Mouse (Mus musculus) CH12.LX (cell line): ENCODE measurements at regions not wholly inside any gene's neighbourhood (a gene's known extent, or its start where the extent isn't known, plus 50 kb on each side); places are given as distances from the start of the nearest gene placed in this dataset.

Experiments
- DNase-seq: peaks from one replicate; pipeline ENCODE4 v3.0.0-alpha.2; 2013; ENCODE audit errors: extremely low read depth
- H3K27ac ChIP-seq: 2 replicates; pipeline ENCODE4 v1.5.1; 2012; ENCODE audit warnings: low read depth, mild to moderate bottlenecking, control low read depth, moderate library complexity; ENCODE audit not compliant: insufficient read depth
- H3K27me3 ChIP-seq: replicated peaks from 2 replicates; pipeline ENCODE3; 2012; ENCODE audit warnings: inconsistent platforms
- H3K36me3 ChIP-seq, 2 experiments: replicated peaks in 1 of 2; 2 replicates each; pipeline versions ENCODE3 to v1.6.1; 2012; ENCODE audit warnings: inconsistent platforms in 1 of 2, low read length in 1 of 2, mild to moderate bottlenecking in 1 of 2, mixed read lengths in 1 of 2, moderate library complexity in 1 of 2; ENCODE audit not compliant: control insufficient read depth in 1 of 2, insufficient read depth in 1 of 2
- H3K4me1 ChIP-seq, 2 experiments: 2 replicates each; pipeline ENCODE4 v1.6.1; 2012; ENCODE audit warnings: inconsistent platforms in 1 of 2, moderate library complexity in 1 of 2; ENCODE audit not compliant: insufficient read depth in 2 of 2, control insufficient read depth in 1 of 2
- H3K4me2 ChIP-seq: 2 replicates; pipeline ENCODE4 v1.6.1; 2012; ENCODE audit warnings: low read depth, mild to moderate bottlenecking, control low read depth; ENCODE audit not compliant: poor library complexity, insufficient read depth, severe bottlenecking
- H3K4me3 ChIP-seq, 3 experiments: fragments of 150-350 bp in 1 of 3; sonication (generic) in 1 of 3; replicated peaks in 1 of 3; 2 replicates each; pipeline versions ENCODE3 to v1.5.1; 2011 to 2012; ENCODE audit warnings: low read depth in 2 of 3, low read length in 2 of 3, mild to moderate bottlenecking in 2 of 3, moderate library complexity in 2 of 3, control low read depth in 1 of 3, improper control_type of control experiment in 1 of 3, inconsistent platforms in 1 of 3, mixed read lengths in 1 of 3; ENCODE audit not compliant: poor library complexity in 1 of 3
- H3K79me2 ChIP-seq: replicated peaks from 2 replicates; pipeline ENCODE4 v1.6.1; 2012; ENCODE audit warnings: mild to moderate bottlenecking, moderate library complexity; ENCODE audit not compliant: control insufficient read depth, poor library complexity, insufficient read depth, severe bottlenecking; ENCODE audit errors: extremely low read depth
- H3K9ac ChIP-seq: 2 replicates; pipeline ENCODE4 v1.6.1; 2012; ENCODE audit warnings: low read depth, mild to moderate bottlenecking, control low read depth, moderate library complexity; ENCODE audit not compliant: insufficient read depth
- H3K9me3 ChIP-seq: replicated peaks from 2 replicates; pipeline ENCODE3; 2012; ENCODE audit warnings: low read length, inconsistent platforms, mixed read lengths
- CHD1 ChIP-seq: IDR thresholded peaks from 2 replicates; pipeline ENCODE4 v1.6.1; 2012; ENCODE audit warnings: low read depth, low read length, improper control_type of control experiment, inconsistent platforms
- HCFC1 ChIP-seq: IDR thresholded peaks from 2 replicates; pipeline ENCODE4 v1.6.1; 2012; ENCODE audit warnings: low read depth, mild to moderate bottlenecking, inconsistent platforms, low read length, improper control_type of control experiment
- JUND ChIP-seq: conservative IDR thresholded peaks from 2 replicates; pipeline ENCODE4 v1.6.1; 2011; ENCODE audit warnings: low read depth, low read length, improper control_type of control experiment
- KAT2A ChIP-seq: IDR thresholded peaks from 2 replicates; pipeline ENCODE4 v1.6.1; 2012; ENCODE audit warnings: low read length, improper control_type of control experiment, inconsistent platforms; ENCODE audit not compliant: insufficient replicate concordance
- MAFK ChIP-seq: IDR thresholded peaks from 2 replicates; pipeline ENCODE4 v1.6.1; 2011; ENCODE audit warnings: low read length, improper control_type of control experiment; ENCODE audit not compliant: insufficient replicate concordance
- MYC ChIP-seq: IDR thresholded peaks from 2 replicates; pipeline ENCODE4 v1.6.1; 2011; ENCODE audit warnings: low read depth, mild to moderate bottlenecking, improper control_type of control experiment, low read length
- POLR2AphosphoS2 ChIP-seq: IDR thresholded peaks from 2 replicates; pipeline ENCODE4 v1.6.1; 2011; ENCODE audit warnings: low read depth, low read length, improper control_type of control experiment
- UBTF ChIP-seq: IDR thresholded peaks from 2 replicates; pipeline ENCODE4 v1.6.1; 2012; ENCODE audit warnings: low read depth, mild to moderate bottlenecking, inconsistent platforms, low read length, improper control_type of control experiment, moderate library complexity
- USF1 ChIP-seq: IDR thresholded peaks from 2 replicates; pipeline ENCODE4 v1.6.1; 2014; ENCODE audit warnings: low read depth, mild to moderate bottlenecking, inconsistent platforms, low read length, improper control_type of control experiment
- dilution Hi-C: fragments of 300-500 bp; cut with MboI; formaldehyde crosslinking; loops from 2 replicates; pipeline ENCODE4 v1.14.3; 2020; ENCODE audit warnings: low sequenced_read_pairs; ENCODE audit not compliant: extremely low pct_unique_long_range_greater_than_20kb, extremely low pct_ligation_motif_present
- in situ Hi-C: fragments of 300-500 bp; cut with MboI; formaldehyde crosslinking; loops from 3 replicates; pipeline ENCODE4 v1.14.3; 2019; ENCODE audit warnings: low sequenced_read_pairs, low pct_ligation_motif_present, low pct_unique_long_range_greater_than_20kb, mixed read lengths

DNA sequence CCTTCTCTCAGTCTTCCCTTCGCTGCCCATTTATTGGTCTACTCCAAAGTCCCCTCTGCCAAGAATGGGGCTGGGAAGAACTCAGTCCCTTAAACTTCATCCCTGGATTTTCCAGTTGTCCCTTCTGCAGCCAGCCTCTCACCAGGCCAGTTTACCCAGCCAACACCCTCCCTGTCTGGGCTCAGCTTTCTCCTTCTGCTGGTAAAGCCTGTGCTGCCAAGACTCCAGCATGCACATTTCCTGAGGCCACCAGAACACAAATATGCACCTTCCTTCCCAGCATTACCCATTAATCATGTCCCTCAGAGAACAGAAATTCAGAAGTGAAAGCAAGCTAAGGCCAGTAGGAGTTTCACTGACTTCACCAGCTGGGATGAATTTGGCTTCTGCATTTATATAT lies 213.0 kb upstream of the Isx start:
- no peak for DNase-seq
- in situ Hi-C loops (no loop called here), dilution Hi-C loops (no loop called here)
- H3K27ac ChIP-seq: no peak overlapping the region
- H3K27me3 ChIP-seq: peaks cover 3% of the 10 kb centered on the region
- TF ChIP-seq MAFK (no peak), CHD1 (no peak), MYC (no peak), JUND (no peak), HCFC1 (no peak), KAT2A (no peak), UBTF (no peak), POLR2AphosphoS2 (no peak)
- no peaks in the 10 kb centered on the region for H3K79me2 ChIP-seq
- H3K9ac ChIP-seq: no peak overlapping the region
- no peaks in the 10 kb centered on the region for H3K4me1 ChIP-seq
- H3K9me3 ChIP-seq: no peaks in the 10 kb centered on the region
- H3K36me3 ChIP-seq: no peaks in the 10 kb centered on the region
- H3K4me2 ChIP-seq: no peak overlapping the region
- no peak overlapping the region for H3K4me3 ChIP-seq

- Histone ChIP-seq H3K4me3 (no peak overlapping the region), H3K9me3 (no peaks in the 10 kb centered on the region)
Observed at GRCm38 (mm10) chr8:74688342-74688741, 184.6 kb upstream of the Isx start.

GRCm38 (mm10) chr8:74696001-74696400 lies 177.0 kb upstream of the Isx start:
- Histone ChIP-seq H3K4me1 (no peaks in the 10 kb centered on the region), H3K36me3 (no peaks in the 10 kb centered on the region), H3K79me2 (no peaks in the 10 kb centered on the region), H3K9ac (no peak overlapping the region), H3K27ac (no peak overlapping the region), H3K9me3 (no peaks in the 10 kb centered on the region), H3K4me3 (no peak overlapping the region), H3K27me3 (peaks cover 32% of the 10 kb centered on the region), H3K4me2 (no peak overlapping the region)
- DNase-seq: no peak
- in situ Hi-C loops: no loop called here
- TF ChIP-seq UBTF: no peak
- dilution Hi-C loops: no loop called here

More at GRCm38 (mm10) chr8:74688342-74688741, 184.6 kb upstream of the Isx start:
- H3K27ac ChIP-seq: no peak overlapping the region
- H3K4me2 ChIP-seq: no peak overlapping the region
- dilution Hi-C loops (no loop called here), in situ Hi-C loops (no loop called here)
- H3K27me3 ChIP-seq: peaks cover 43% of the 10 kb centered on the region
- H3K9ac ChIP-seq: no peak overlapping the region
- H3K36me3 ChIP-seq: no peaks in the 10 kb centered on the region
- DNase-seq: no peak
- no peaks in the 10 kb centered on the region for H3K79me2 ChIP-seq
- H3K4me1 ChIP-seq: no peaks in the 10 kb centered on the region
- no peak for TF ChIP-seq USF1
